Mouse (Mus musculus) telencephalon, adult 2 months (tissue): ENCODE results near the gene 4931422A03Rik.

Experiments used
- DNase-seq: peaks from one replicate; pipeline ENCODE4 v3.0.0-alpha.2; 2011; ENCODE audit warnings: low read depth, low spot score

Gene 4931422A03Rik

GRCm38 (mm10) chr2:103970041-103970790, 57.9 kb downstream of the 4931422A03Rik start:
- DNase-seq: no peak

DNA sequence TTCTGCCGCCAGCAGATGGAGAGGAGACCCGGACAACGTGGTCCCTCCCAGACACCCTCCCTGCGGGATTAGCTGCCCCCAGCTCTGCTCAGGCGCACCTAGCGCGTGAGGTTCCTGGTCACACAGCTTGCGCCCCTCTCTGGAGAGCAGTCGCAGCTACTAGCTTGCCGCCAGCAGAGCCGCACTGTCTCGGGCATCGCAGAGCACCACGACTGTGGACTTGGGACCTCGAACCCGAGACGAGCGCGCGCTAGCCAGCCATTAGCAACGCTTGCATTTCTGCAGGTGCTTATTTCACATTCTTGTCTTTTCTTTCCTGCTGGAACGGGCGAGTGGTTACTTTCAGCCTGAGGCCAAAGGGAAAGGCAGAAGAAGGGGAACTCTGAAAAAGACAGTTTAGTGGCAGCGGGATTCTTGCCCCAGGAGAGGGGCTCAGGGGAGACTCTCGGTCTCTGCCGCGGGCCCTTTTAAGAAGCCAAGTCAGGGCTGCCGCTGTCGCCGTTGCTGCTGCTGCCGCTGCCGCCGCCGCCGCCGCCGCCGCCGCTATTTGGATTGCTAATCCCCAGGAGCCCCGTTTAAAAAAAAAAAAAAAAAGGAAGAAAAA, 58.6 kb downstream of the 4931422A03Rik start:
- no peak for DNase-seq

- DNase-seq: no peak
These were observed 59.2 kb downstream of the 4931422A03Rik start for GRCm38 (mm10) chr2:103968919-103969436.

- DNase-seq: no peak
These were observed 60.0 kb downstream of the 4931422A03Rik start for GRCm38 (mm10) chr2:103968186-103968585.

GRCm38 (mm10) chr2:103965391-103965790, 62.8 kb downstream of the 4931422A03Rik start:
- DNase-seq: no peak

DNA sequence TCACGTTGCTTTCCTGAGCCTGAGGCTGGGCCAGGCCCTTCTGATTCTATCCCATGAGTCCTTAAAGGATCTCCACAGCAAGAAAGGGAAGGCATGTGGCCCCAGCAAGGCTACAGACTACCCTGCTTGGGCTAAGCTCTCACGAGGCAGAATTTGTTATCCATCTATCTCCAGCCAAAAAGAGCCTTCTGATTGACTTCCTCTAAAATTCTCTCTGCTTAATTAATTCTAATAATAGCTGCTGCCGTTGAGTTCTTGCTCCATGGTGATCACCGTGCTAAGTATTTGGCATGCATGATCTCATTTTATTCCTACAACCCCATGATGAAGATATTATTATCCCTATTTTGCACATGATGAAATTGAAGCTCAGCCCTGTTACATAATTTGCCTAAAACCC, 65.8 kb downstream of the 4931422A03Rik start:
- DNase-seq: peak; percentile 44

GRCm38 (mm10) chr2:103959574-103959973, 68.6 kb downstream of the 4931422A03Rik start:
- no peak for DNase-seq

GRCm38 (mm10) chr2:103959066-103959465, 69.1 kb downstream of the 4931422A03Rik start:
- no peak for DNase-seq

GRCm38 (mm10) chr2:103958634-103959033, 69.5 kb downstream of the 4931422A03Rik start:
- DNase-seq: no peak

DNA sequence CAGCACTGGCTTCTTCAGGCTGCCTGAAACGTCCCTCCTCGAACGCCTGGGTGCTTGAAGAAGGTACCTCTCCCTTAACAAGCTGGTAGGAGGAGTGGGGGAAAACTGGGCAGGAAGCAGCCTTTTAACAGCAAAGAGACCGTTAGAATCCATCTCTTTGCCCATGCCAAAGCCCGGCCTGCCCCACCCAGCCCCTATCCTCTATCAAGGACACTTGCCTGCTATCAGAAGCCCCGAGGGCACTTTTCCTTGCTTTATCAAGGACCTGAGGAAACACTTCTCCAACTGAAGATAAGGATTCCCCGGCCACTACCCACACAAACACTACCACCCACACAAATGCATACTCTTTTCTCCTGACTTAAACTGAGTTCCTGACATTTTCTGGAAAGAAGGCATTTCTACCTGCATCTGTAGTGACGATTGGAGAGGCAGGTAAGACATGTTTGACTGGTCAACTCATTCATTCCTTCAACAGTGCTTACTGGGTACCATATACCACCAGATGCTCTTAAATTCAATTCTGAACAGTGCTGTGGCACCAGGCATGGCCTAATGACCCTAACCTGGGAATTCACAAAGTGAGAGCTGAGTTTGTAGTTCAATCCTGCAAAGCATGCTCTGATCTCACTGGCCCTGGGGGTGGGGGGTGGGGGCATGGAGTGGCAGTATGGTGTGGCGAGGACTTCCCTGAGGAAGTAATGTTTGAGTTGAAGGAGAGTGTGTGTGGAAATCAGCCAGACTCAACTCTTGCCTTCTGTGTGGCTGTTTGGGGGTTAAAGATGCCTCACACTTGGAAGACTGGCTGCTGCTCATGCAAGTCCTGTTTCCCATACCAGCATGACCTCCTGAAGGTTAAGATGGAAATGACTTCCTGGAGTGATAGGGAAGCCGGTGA, 70.3 kb downstream of the 4931422A03Rik start, which contains the start of gene Lmo2:
TSS of gene Lmo2 (plus strand) at position 338 of the 898 bp plus-strand sequence.
- DNase-seq: no peak

- DNase-seq: no peak
These were observed 71.3 kb downstream of the 4931422A03Rik start for GRCm38 (mm10) chr2:103956867-103957266.

DNA sequence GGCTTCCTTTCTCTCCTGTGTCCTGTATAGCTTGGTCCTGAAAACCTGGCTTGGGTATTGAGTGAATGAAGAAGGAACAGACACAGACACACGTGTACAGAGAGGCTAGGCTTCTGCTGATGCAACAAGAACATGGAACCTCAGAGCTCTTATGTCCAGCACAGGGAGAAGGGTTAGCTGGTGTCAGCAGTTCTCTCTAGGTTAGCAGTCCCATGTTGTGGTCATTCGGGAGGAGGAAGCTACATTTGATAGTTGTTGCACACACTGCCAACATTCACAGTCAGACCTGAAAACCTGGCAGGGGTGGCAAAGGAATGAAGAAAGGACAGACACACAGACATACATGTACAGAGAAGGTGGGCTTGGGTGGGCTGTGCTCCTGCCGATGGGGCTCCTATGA, 72.4 kb downstream of the 4931422A03Rik start:
- DNase-seq: no peak

DNA sequence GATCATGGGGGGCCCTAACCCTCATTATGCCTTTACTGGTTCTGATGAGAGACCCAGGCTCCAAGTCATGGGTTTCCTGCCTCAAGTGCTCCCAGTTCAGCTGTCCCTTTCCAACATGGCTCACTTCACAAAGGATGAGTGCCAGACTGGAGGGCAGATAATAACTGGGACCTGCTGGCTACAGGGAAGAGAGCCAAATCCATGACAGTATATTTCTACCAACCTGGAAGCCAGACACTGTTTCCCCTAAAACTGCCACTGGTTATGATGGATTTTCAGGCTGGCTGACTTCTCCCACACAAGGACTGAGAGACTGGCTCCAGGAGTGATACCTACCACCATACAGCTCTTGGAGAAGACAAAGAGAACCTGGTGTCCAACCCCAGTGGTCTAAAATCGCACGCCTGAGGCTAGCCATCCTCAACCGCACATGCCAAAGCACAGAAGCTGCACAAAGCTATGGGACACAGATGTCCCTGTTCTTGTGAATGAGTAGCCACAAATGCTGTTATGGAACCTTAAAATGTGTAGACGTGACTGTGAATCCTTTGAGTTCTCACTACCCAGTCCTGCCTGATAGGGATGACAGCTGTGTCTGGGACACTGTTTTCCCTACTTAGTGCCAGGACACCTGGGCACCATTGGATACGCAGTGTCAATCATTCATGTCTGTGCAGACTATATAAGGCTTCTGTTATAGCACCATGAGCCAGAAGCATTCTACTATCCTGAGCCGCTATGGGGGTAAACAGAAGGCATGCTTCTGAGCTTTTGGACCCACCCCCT, 74.9 kb downstream of the 4931422A03Rik start:
- DNase-seq: no peak

GRCm38 (mm10) chr2:103947982-103948655, 80.0 kb downstream of the 4931422A03Rik start:
- no peak for DNase-seq

DNA sequence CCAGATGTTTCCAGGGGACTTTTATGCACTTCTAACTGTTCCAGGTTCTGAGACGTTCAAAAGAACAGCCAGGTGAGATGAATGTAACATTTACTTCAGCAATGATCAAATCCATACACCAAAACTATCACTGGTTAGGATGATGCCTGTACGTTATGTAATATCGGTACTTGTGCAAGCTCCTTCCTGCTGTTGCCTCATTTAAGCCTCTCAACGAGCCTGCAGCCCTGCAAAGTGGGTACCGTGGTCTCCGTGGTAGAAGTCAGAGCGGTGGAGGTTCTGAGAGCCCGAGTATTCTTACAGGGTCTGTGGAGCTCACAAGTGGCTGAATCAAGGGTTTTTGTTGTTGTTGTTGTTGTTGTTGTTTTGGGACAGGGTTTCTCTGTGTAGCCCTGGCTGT, 81.3 kb downstream of the 4931422A03Rik start:
- DNase-seq: no peak

DNA sequence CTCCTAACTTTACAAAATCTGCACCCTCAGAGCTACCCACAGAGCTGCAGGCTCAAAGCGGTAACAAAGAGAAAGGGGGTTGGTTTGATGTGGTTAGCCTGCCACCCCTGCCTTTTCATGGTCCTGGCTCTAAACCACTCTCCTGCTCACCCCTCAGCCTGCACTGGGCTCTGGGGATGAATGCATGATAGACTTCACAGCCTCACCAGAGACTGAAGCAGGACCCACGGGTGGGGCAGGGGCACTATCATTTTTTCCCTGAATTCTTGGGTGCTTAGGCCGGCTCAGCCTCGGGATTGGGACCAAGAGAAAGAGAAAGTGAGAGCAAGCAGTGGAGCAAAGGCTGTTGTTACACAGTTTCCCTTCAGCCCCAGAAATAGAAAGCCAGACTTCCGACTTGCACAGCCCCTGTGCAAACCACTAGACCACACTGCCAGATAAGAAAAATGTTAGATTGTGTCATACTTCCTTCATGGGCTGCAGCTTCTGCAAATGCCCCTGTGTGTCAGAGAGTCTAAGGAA, 82.5 kb downstream of the 4931422A03Rik start:
- DNase-seq: no peak

DNA sequence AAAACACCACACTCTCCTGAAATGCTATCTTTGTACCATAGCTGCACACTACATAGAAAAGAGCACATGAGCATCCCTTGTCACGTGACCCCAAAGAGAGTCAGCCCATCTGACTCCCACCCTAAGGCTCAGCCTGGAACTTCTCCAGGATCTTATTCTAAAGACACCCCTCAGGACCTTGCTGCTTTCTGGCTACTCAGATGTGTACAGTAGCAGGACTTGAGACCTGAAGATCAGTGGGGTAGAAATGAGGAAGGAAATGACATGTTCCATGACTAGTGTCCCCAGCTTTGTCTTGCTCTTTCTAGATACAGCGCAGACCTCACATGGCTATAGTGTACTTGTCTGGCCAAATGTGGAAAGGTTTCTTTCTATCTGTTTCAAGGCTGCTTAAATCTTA, 83.3 kb downstream of the 4931422A03Rik start:
- no peak for DNase-seq

DNA sequence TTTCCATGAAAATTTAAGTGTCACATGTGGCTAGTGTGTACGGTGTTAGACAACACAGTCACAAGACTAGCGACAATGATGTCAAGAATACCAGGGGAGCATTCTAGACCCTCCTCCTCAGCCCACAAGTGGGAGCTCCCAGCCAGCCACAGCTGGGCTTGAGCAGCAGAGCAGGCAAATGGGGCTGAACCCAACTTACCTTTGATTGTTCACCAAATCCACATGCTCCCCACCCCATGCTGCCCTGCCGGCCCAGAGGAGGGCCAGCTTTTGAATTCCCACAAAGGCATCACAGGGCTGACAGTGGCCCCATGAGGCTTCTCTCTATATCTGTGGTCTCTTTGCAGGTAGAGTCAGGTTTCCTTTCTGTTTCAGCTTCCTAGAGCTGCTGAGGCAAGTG, 87.1 kb downstream of the 4931422A03Rik start:
- DNase-seq: no peak

- DNase-seq: no peak
These were observed 89.2 kb downstream of the 4931422A03Rik start for GRCm38 (mm10) chr2:103939003-103939402.

- DNase-seq: no peak
These were observed 89.6 kb downstream of the 4931422A03Rik start for GRCm38 (mm10) chr2:103938573-103938972.
